Mouse (Mus musculus) adrenal gland, adult 18-20 months (tissue): Measurements from ENCODE around the gene Chst2. TPM values are rescaled to one million over a fixed set of nuclear protein-coding genes. Genes with fewer than 3 reads are reported as not detected.

Experiments
- DNase-seq, 2 experiments: peaks; one replicate each; pipeline ENCODE4 v3.0.0; 2021 to 2022; ENCODE audit warnings: low spot score in 2 of 2
- total RNA-seq, 2 experiments: library from RNA; stranded (reverse); gene quantifications; 1 replicate in 1 of 2; 2 replicates in 1 of 2; pipeline ENCODE4 v1.2.3; 2021

The Chst2 gene
- total RNA-seq, 2 experiments from 2014 or later, result 10.6 to 30.0 TPM

DNA sequence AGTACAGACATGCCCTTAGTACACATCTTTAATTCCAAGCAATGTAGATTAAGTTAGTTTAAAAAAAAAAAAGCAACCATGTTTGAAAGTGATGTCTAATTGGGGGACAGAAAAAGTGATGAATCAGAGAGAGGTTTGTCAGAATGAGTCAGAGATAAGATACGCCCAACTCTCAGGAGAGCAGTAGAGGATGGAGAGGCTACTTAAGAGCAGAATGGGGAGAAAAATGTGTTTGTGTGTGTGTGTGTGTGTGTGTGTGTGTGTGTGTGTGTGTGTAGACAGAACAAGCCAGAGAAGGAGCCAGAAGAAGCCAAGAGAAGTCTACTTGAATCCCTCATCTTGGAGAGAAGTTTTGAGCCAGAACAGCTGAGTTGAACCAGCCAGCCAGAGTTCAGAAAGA, 32.8 kb downstream of the Chst2 start:
- DNase-seq, result no peak

- DNase-seq, result no peak
These were observed 40.6 kb downstream of the Chst2 start for GRCm38 (mm10) chr9:95365882-95366281.

DNA sequence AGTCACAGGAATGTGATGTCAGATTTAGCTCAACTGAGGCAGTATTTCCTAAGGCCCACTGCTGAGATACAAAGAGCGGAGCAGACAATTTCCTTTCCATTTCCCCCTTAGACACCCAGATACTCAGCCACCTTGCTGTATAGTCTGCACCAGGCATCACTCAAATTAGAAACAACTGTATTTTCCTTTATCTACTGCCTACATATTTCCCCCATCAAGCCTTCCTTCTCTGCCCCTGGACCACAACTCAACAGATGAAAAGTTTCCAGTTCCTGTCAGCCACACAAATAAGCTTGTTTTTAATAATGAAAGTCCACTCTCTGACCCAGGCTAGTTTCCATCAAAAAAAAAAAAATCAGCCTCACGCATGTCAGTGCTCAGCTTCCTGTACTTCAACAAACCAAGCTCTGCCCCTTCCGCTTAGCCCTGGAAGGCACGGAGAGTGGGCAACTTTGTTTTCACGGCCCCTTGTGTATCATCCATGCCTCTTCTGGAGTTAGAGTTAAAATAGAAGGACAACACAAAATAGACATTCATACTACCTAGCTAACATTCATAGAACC, 52.6 kb downstream of the Chst2 start:
- DNase-seq, result no peak

- no peak for DNase-seq
These were observed 54.6 kb downstream of the Chst2 start for GRCm38 (mm10) chr9:95351968-95352367.

DNA sequence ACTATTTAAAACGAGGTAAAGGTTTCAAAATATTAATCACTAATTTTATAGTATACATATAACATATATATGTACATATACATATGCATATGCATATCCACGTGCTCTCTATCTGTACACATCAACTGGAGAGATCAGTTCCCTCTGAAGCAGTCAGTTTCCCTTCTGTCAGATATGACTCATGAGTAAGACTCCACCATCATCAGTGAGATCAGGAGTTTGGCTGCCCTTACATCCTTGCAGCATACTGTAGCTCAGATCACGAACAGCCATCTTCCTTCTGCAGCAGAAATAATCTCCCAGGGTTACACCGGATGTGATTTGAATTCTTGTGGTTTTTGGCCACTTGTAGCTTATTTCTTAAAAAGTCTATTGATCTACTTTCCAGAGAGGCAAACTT, 56.0 kb downstream of the Chst2 start:
- DNase-seq, result no peak

Other genes starting within 250 kb of the Chst2 start
- gene U2surp, start 105.3 kb upstream of the Chst2 start, total RNA-seq, result 10 to 100 TPM; 52.4 to 55.9 TPM
- 10 to 100 TPM in 1 of 2 experiments, 1 to 10 TPM in 1; 8.4 to 16.1 TPM for gene Paqr9, start 152.9 kb upstream of the Chst2 start, total RNA-seq
- 1 to 10 TPM; 2.6 to 8.6 TPM for gene Pcolce2, start 230.9 kb upstream of the Chst2 start, total RNA-seq